In genomic region chr4:57821556-57822356, GRCm38 (mm10) we compare ENCODE assay signal across 9 mouse cellular contexts.
DNase-seq lines count a peak whose midpoint lies in the region; ATAC-seq and TF ChIP-seq lines count a peak whose summit lies in the region.
"Had no signal": no experiment of that assay in that cellular context is flagged by ENCODE, and none has a peak within 500 bp of the region (broad histone marks: within the 10 kb centered on the region; RNA-seq: fewer than 3 reads in every experiment).

No protein-coding gene starts in this region.

- WGBS in kidney, embryonic 15.5 days = 7% methylated on average over 11 of the region's 11 CpGs
- WGBS in embryonic facial prominence, embryonic 10.5 days = 26% methylated on average over 11 of the region's 11 CpGs
- WGBS in forebrain, postnatal 0 days = 5% methylated on average over 11 of the region's 11 CpGs
- WGBS in midbrain, embryonic 12.5 days = 16% methylated on average over 11 of the region's 11 CpGs

- H3K4me3 ChIP-seq in kidney, embryonic 15.5 days (replicated peaks) = no peak overlapping the region
- H3K4me3 ChIP-seq in embryonic facial prominence, embryonic 10.5 days = peak overlapping the region; percentile 25; the same call in 1 of the 2 replicates
- H3K4me3 ChIP-seq in forebrain, postnatal 0 days (ENCODE audit: low read depth, low read length) = no peak overlapping the region
- no peak overlapping the region for H3K4me3 ChIP-seq in midbrain, embryonic 12.5 days
- H3K4me3 ChIP-seq: liver, embryonic 13.5 days had no signal

- 0 out of 2 replicates have a peak overlapping the region, but pooled peaks have one; percentile 26 for H3K9ac ChIP-seq in kidney, embryonic 15.5 days
- 0 out of 2 replicates have a peak overlapping the region, but pooled peaks have one; percentile 25 for H3K9ac ChIP-seq in forebrain, postnatal 0 days
- H3K9ac ChIP-seq in midbrain, embryonic 12.5 days (replicated peaks) = no peak overlapping the region
- H3K9ac ChIP-seq: liver, embryonic 13.5 days had no signal

- H3K4me1 ChIP-seq in kidney, embryonic 15.5 days = peaks cover 28% of the 10 kb centered on the region
- H3K4me1 ChIP-seq in embryonic facial prominence, embryonic 10.5 days = peaks cover 41% of the 10 kb centered on the region
- H3K4me1 ChIP-seq in forebrain, postnatal 0 days (ENCODE audit: insufficient read depth) = no peaks in the 10 kb centered on the region
- peaks cover 29% of the 10 kb centered on the region for H3K4me1 ChIP-seq in midbrain, embryonic 12.5 days

- no peak for TF ChIP-seq CTCF in forebrain, postnatal 0 days (IDR thresholded peaks at IDR 0.05; ENCODE audit: low read depth)

- H3K27ac ChIP-seq in kidney, embryonic 15.5 days = peak overlapping the region; percentile 74
- peak overlapping the region; percentile 73 for H3K27ac ChIP-seq in embryonic facial prominence, embryonic 10.5 days (replicated peaks)
- peak overlapping the region; percentile 64; the same call in 1 of the 2 replicates for H3K27ac ChIP-seq in forebrain, postnatal 0 days (ENCODE audit: low read depth, low read length)
- peak overlapping the region; percentile 42 for H3K27ac ChIP-seq in midbrain, embryonic 12.5 days (replicated peaks)
- H3K27ac ChIP-seq: liver, embryonic 13.5 days had no signal

- no peaks in the 10 kb centered on the region for H3K27me3 ChIP-seq in kidney, embryonic 15.5 days
- 0 out of 2 replicates have a peak, but pooled peaks cover 3% of the 10 kb centered on the region for H3K27me3 ChIP-seq in embryonic facial prominence, embryonic 10.5 days (replicated peaks; ENCODE audit: low read depth, poor library complexity, severe bottlenecking)
- no peaks in the 10 kb centered on the region for H3K27me3 ChIP-seq in forebrain, postnatal 0 days (ENCODE audit: insufficient read depth, low read length)
- H3K27me3 ChIP-seq in midbrain, embryonic 12.5 days = peaks cover 35% of the 10 kb centered on the region
- H3K27me3 ChIP-seq: liver, embryonic 13.5 days had no signal

- DNase-seq in kidney, postnatal 25 days = no peak
- DNase-seq in embryonic facial prominence, embryonic 10.5 days (ENCODE audit: low spot score) = no peak
- DNase-seq in forebrain, postnatal 0 days = peak; percentile 41
- DNase-seq in adipocyte (ENCODE audit: low spot score) = no peak
- no peak for DNase-seq in urinary bladder, postnatal 4 days (ENCODE audit: low spot score in 2 of 2)
- no peak for DNase-seq in cerebellum, adult 11-12 months
- DNase-seq: liver, embryonic 13.5 days had no signal

- no peaks in the 10 kb centered on the region for H3K9me3 ChIP-seq in kidney, embryonic 15.5 days (replicated peaks)
- peaks cover 9% of the 10 kb centered on the region; the same call in 1 of the 2 replicates for H3K9me3 ChIP-seq in embryonic facial prominence, embryonic 10.5 days
- H3K9me3 ChIP-seq in forebrain, postnatal 0 days (ENCODE audit: low read length) = no peaks in the 10 kb centered on the region
- no peaks in the 10 kb centered on the region for H3K9me3 ChIP-seq in midbrain, embryonic 12.5 days
- H3K9me3 ChIP-seq: liver, embryonic 13.5 days had no signal

- ATAC-seq in kidney, embryonic 15.5 days (replicated peaks; ENCODE audit: low FRiP score) = peak; percentile 56
- ATAC-seq in forebrain, postnatal 0 days = peak; percentile 83
- ATAC-seq in midbrain, embryonic 12.5 days (ENCODE audit: low FRiP score, low read depth) = peak; percentile 42; the same call in 1 of the 2 replicates

- peak overlapping the region; percentile 40 for H3K4me2 ChIP-seq in kidney, embryonic 15.5 days
- peak overlapping the region; percentile 27 for H3K4me2 ChIP-seq in forebrain, postnatal 0 days (ENCODE audit: low read depth)
- peak overlapping the region; percentile 32 for H3K4me2 ChIP-seq in midbrain, embryonic 12.5 days (replicated peaks)
- H3K4me2 ChIP-seq: liver, embryonic 13.5 days had no signal

- no peaks in the 10 kb centered on the region for H3K36me3 ChIP-seq in kidney, embryonic 15.5 days
- peaks cover 4% of the 10 kb centered on the region; the same call in 1 of the 2 replicates for H3K36me3 ChIP-seq in embryonic facial prominence, embryonic 10.5 days (replicated peaks)
- H3K36me3 ChIP-seq in forebrain, postnatal 0 days (ENCODE audit: insufficient read depth) = no peaks in the 10 kb centered on the region
- no peaks in the 10 kb centered on the region for H3K36me3 ChIP-seq in midbrain, embryonic 12.5 days
- H3K36me3 ChIP-seq: liver, embryonic 13.5 days had no signal
